In the genomic region with DNA sequence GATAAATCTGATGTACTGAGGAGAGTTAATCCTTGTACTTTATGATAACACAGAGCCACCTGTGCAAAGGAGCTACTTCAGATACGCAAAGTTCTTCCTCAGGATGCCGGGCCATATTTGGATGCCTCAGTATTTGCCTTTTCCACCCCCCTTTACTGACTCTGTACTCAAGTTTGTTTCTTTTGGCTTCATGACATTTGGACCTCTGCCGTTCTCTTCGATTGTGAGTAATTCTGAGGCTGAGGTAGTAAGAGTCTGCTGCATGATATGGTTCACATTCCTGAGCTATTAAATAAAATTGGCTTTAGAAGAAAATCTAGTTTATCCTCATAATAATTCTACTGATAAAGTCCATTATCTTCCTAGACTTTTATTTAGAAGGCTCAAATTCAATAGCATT, we compare ENCODE assay signal across 12 mouse cellular contexts. TPM values are rescaled to one million over a fixed set of nuclear protein-coding genes. Genes with fewer than 3 reads are reported as not detected.
"Had no signal": no experiment of that assay in that cellular context is flagged by ENCODE, and none has a peak within 500 bp of the region (broad histone marks: within the 10 kb centered on the region; RNA-seq: fewer than 3 reads in every experiment).

No protein-coding gene starts in this region.

- H3K9ac ChIP-seq: limb, embryonic 13.5 days; liver, embryonic 14.5 days; neural tube, embryonic 12.5 days had no signal

- DNase-seq: kidney, adult 8-10 months; kidney, postnatal 36 days; left cerebral cortex, postnatal 4 days; lung, postnatal 4 days; midbrain, embryonic 14.5 days; thymus, postnatal 14 days had no signal

- H3K4me1 ChIP-seq: limb, embryonic 13.5 days; midbrain, embryonic 10.5 days; neural tube, embryonic 12.5 days had no signal

- H3K4me3 ChIP-seq: limb, embryonic 13.5 days; midbrain, embryonic 10.5 days; neural tube, embryonic 12.5 days had no signal

- H3K4me2 ChIP-seq: limb, embryonic 13.5 days; neural tube, embryonic 12.5 days had no signal

- H3K27ac ChIP-seq: limb, embryonic 13.5 days; liver, embryonic 14.5 days; midbrain, embryonic 10.5 days; neural tube, embryonic 12.5 days; stomach, postnatal 0 days had no signal

- H3K9me3 ChIP-seq: limb, embryonic 13.5 days; midbrain, embryonic 10.5 days; neural tube, embryonic 12.5 days had no signal

- H3K36me3 ChIP-seq: limb, embryonic 13.5 days; midbrain, embryonic 10.5 days; neural tube, embryonic 12.5 days had no signal

- H3K27me3 ChIP-seq: limb, embryonic 13.5 days; neural tube, embryonic 12.5 days had no signal

RNA-seq across cellular contexts. Expression of gene Gria2, which starts 26.7 kb away (rescaled TPM):
- polyA plus RNA-seq: liver, adult 2 months had no signal
